Mouse (Mus musculus): ENCODE measurements around the gene Depdc7. TPM values are rescaled to one million over a fixed set of nuclear protein-coding genes. Genes with fewer than 3 reads are reported as not detected.
A peak's percentile ranks its signal among the peaks of the same experiment; 100 is the strongest.

Depdc7 gene
- polyA plus RNA-seq, 1 experiment, result 1.7 TPM

- peak overlapping the region; percentile 94 for H3K4me3 ChIP-seq (replicated peaks)
- peaks cover 35% of the 10 kb centered on the region for H3K4me1 ChIP-seq
- no peaks in the 10 kb centered on the region for H3K36me3 ChIP-seq (replicated peaks; ENCODE audit: low read length)
- TF ChIP-seq GATA1 (IDR thresholded peaks at IDR 0.05; ENCODE audit: borderline replicate concordance, low read length), result no peak
- no peak for TF ChIP-seq FLI1 (IDR thresholded peaks at IDR 0.05; ENCODE audit: low read length)
- H3K27me3 ChIP-seq (replicated peaks), result peaks cover 8% of the 10 kb centered on the region
- no peaks in the 10 kb centered on the region for H3K9me3 ChIP-seq
Observed at GRCm38 (mm10) chr2:104741896-104742740, 560 bp downstream of the Depdc7 start.

- H3K27me3 ChIP-seq (replicated peaks), result peaks cover 8% of the 10 kb centered on the region
- H3K4me1 ChIP-seq, result peaks cover 32% of the 10 kb centered on the region
- no peak overlapping the region for H3K4me3 ChIP-seq (replicated peaks)
- no peak for TF ChIP-seq GATA1 (IDR thresholded peaks at IDR 0.05; ENCODE audit: borderline replicate concordance, low read length)
- TF ChIP-seq FLI1 (IDR thresholded peaks at IDR 0.05; ENCODE audit: low read length), result no peak
- H3K9me3 ChIP-seq, result no peaks in the 10 kb centered on the region
- H3K36me3 ChIP-seq (replicated peaks; ENCODE audit: low read length), result no peaks in the 10 kb centered on the region
Observed at GRCm38 (mm10) chr2:104741015-104741758, 1.5 kb downstream of the Depdc7 start.

GRCm38 (mm10) chr2:104740248-104740949, 2.3 kb downstream of the Depdc7 start:
- Histone ChIP-seq H3K4me3 (replicated peaks) (no peak overlapping the region), H3K4me1 (peaks cover 32% of the 10 kb centered on the region), H3K27me3 (replicated peaks) (peaks cover 10% of the 10 kb centered on the region), H3K9me3 (peaks cover 2% of the 10 kb centered on the region; the same call in 1 of the 2 replicates), H3K36me3 (replicated peaks; ENCODE audit: low read length) (peaks cover 2% of the 10 kb centered on the region)
- TF ChIP-seq GATA1 (IDR thresholded peaks at IDR 0.05; ENCODE audit: borderline replicate concordance, low read length), result no peak
- no peak for TF ChIP-seq FLI1 (IDR thresholded peaks at IDR 0.05; ENCODE audit: low read length)

- H3K4me1 ChIP-seq, result peaks cover 30% of the 10 kb centered on the region
- no peak overlapping the region for H3K4me3 ChIP-seq (replicated peaks)
- TF ChIP-seq FLI1 (IDR thresholded peaks at IDR 0.05; ENCODE audit: low read length) (no peak), GATA1 (IDR thresholded peaks at IDR 0.05; ENCODE audit: borderline replicate concordance, low read length) (no peak)
- H3K27me3 ChIP-seq (replicated peaks), result peaks cover 10% of the 10 kb centered on the region
- H3K9me3 ChIP-seq, result peaks cover 3% of the 10 kb centered on the region; the same call in 1 of the 2 replicates
- peaks cover 2% of the 10 kb centered on the region for H3K36me3 ChIP-seq (replicated peaks; ENCODE audit: low read length)
Observed at GRCm38 (mm10) chr2:104739691-104740090, 3.0 kb downstream of the Depdc7 start.

GRCm38 (mm10) chr2:104736241-104736640, 6.4 kb downstream of the Depdc7 start:
- TF ChIP-seq FLI1 (IDR thresholded peaks at IDR 0.05; ENCODE audit: low read length), result no peak
- no peak for TF ChIP-seq GATA1 (IDR thresholded peaks at IDR 0.05; ENCODE audit: borderline replicate concordance, low read length)
- Histone ChIP-seq H3K4me1 (peaks cover 25% of the 10 kb centered on the region), H3K4me3 (replicated peaks) (no peak overlapping the region), H3K36me3 (replicated peaks; ENCODE audit: low read length) (peaks cover 2% of the 10 kb centered on the region), H3K27me3 (replicated peaks) (peaks cover 10% of the 10 kb centered on the region), H3K9me3 (peaks cover 3% of the 10 kb centered on the region; the same call in 1 of the 2 replicates)

- peaks cover 4% of the 10 kb centered on the region for H3K36me3 ChIP-seq (replicated peaks; ENCODE audit: low read length)
- H3K9me3 ChIP-seq, result peaks cover 3% of the 10 kb centered on the region; the same call in 1 of the 2 replicates
- no peak overlapping the region for H3K4me3 ChIP-seq (replicated peaks)
- peaks cover 2% of the 10 kb centered on the region for H3K27me3 ChIP-seq (replicated peaks)
- TF ChIP-seq GATA1 (IDR thresholded peaks at IDR 0.05; ENCODE audit: borderline replicate concordance, low read length) (no peak), FLI1 (IDR thresholded peaks at IDR 0.05; ENCODE audit: low read length) (no peak)
- peaks cover 21% of the 10 kb centered on the region for H3K4me1 ChIP-seq
Observed at GRCm38 (mm10) chr2:104732562-104733256, 10.0 kb downstream of the Depdc7 start.

- H3K9me3 ChIP-seq, result peaks cover 3% of the 10 kb centered on the region; the same call in 1 of the 2 replicates
- H3K4me3 ChIP-seq (replicated peaks), result peak overlapping the region; percentile 85
- peaks cover 21% of the 10 kb centered on the region for H3K4me1 ChIP-seq
- no peak for TF ChIP-seq GATA1 (IDR thresholded peaks at IDR 0.05; ENCODE audit: borderline replicate concordance, low read length)
- no peak for TF ChIP-seq FLI1 (IDR thresholded peaks at IDR 0.05; ENCODE audit: low read length)
- peaks cover 2% of the 10 kb centered on the region for H3K27me3 ChIP-seq (replicated peaks)
- H3K36me3 ChIP-seq (replicated peaks; ENCODE audit: low read length), result peaks cover 6% of the 10 kb centered on the region
Observed at GRCm38 (mm10) chr2:104732033-104732444, 10.6 kb downstream of the Depdc7 start.

GRCm38 (mm10) chr2:104727369-104727768, 15.3 kb downstream of the Depdc7 start:
- TF ChIP-seq GATA1 (IDR thresholded peaks at IDR 0.05; ENCODE audit: borderline replicate concordance, low read length) (no peak), FLI1 (IDR thresholded peaks at IDR 0.05; ENCODE audit: low read length) (no peak)
- Histone ChIP-seq H3K27me3 (replicated peaks) (no peaks in the 10 kb centered on the region), H3K4me1 (peaks cover 15% of the 10 kb centered on the region), H3K9me3 (no peaks in the 10 kb centered on the region), H3K4me3 (replicated peaks) (no peak overlapping the region), H3K36me3 (replicated peaks; ENCODE audit: low read length) (peaks cover 11% of the 10 kb centered on the region)

GRCm38 (mm10) chr2:104722021-104722420, 20.7 kb downstream of the Depdc7 start:
- TF ChIP-seq GATA1 (IDR thresholded peaks at IDR 0.05; ENCODE audit: borderline replicate concordance, low read length) (no peak), FLI1 (IDR thresholded peaks at IDR 0.05; ENCODE audit: low read length) (no peak)
- H3K4me1 ChIP-seq, result peaks cover 22% of the 10 kb centered on the region
- H3K36me3 ChIP-seq (replicated peaks; ENCODE audit: low read length), result peaks cover 6% of the 10 kb centered on the region
- H3K9me3 ChIP-seq, result no peaks in the 10 kb centered on the region
- H3K4me3 ChIP-seq (replicated peaks), result no peak overlapping the region
- H3K27me3 ChIP-seq (replicated peaks), result no peaks in the 10 kb centered on the region

Measured in megakaryocyte, embryonic 14.5 days (primary cell).